Mouse (Mus musculus): ENCODE measurements around the gene Prpf40a. TPM values are rescaled to one million over a fixed set of nuclear protein-coding genes. Genes with fewer than 3 reads are reported as not detected.
A peak's percentile ranks its signal among the peaks of the same experiment; 100 is the strongest.

The Prpf40a gene
- polyA plus RNA-seq, 1 experiment from 2014 or later = 122 TPM

DNA sequence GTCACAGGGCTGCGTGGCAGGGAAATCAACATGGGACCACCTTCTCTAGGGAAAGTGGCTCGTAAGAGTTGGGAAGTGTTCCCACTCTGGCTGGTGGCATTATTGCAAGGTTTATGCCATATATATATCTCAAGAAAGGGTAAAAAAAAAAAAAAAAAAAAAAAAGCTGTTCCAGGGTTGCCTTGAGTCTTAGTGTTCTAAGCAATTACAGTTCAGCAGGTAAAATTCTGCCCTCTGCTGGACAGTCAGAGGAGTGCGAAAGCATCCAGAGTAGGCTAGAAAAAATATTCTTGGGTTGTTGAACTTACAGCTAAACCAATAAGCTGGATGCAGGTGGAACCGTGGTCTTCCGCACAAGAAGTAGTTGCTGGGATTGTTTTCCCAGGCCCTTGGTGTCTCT lies 69.3 kb downstream of the Prpf40a start:
- H3K4me3 ChIP-seq (replicated peaks; ENCODE audit: low read length) = no peak overlapping the region
- no peaks in the 10 kb centered on the region for H3K4me1 ChIP-seq (replicated peaks; ENCODE audit: control insufficient read depth, insufficient read depth, low read length)
- peaks cover 34% of the 10 kb centered on the region for H3K36me3 ChIP-seq (ENCODE audit: control insufficient read depth, insufficient read depth)
- H3K9ac ChIP-seq (replicated peaks; ENCODE audit: low read depth, low read length) = no peak overlapping the region
- WGBS = 74% methylated on average over 5 of the region's 5 CpGs
- no peak overlapping the region for H3K27ac ChIP-seq (ENCODE audit: low read length)
- H3K27me3 ChIP-seq (replicated peaks; ENCODE audit: control insufficient read depth, insufficient read depth, low read length) = no peaks in the 10 kb centered on the region
- H3K9me3 ChIP-seq (ENCODE audit: control insufficient read depth, low read length) = no peaks in the 10 kb centered on the region
- peak; percentile 49 for ATAC-seq
- no peak overlapping the region for H3K4me2 ChIP-seq (ENCODE audit: low read length)

DNA sequence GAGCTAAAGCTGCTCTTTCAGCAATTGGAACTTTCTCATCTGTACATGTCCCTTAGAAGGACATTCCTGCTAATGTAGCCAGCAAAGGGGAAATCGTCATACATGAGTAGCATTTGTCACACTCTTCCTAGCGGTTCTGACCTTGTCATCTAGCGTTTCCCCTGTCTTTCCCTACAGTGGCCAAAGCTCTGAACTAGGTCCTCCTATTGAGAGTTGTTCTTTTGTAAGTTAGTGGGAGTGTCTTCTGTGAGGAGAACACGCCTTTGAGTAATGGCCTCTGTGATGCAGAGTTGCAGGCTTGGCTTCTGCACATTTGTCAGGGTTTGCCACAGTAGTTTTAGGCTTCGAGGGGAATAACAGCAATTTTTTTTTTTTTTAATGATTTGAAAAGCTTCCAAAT lies 82.5 kb downstream of the Prpf40a start:
- Histone ChIP-seq H3K4me2 (ENCODE audit: low read length) (no peak overlapping the region), H3K4me3 (replicated peaks; ENCODE audit: low read length) (no peak overlapping the region), H3K27me3 (replicated peaks; ENCODE audit: control insufficient read depth, insufficient read depth, low read length) (no peaks in the 10 kb centered on the region), H3K36me3 (ENCODE audit: control insufficient read depth, insufficient read depth) (peaks cover 16% of the 10 kb centered on the region), H3K9ac (replicated peaks; ENCODE audit: low read depth, low read length) (no peak overlapping the region), H3K4me1 (replicated peaks; ENCODE audit: control insufficient read depth, insufficient read depth, low read length) (peaks cover 7% of the 10 kb centered on the region; the same call in 1 of the 2 replicates), H3K9me3 (ENCODE audit: control insufficient read depth, low read length) (no peaks in the 10 kb centered on the region), H3K27ac (ENCODE audit: low read length) (no peak overlapping the region)
- no peak for ATAC-seq
- WGBS = 81% methylated on average over 5 of the region's 5 CpGs

DNA sequence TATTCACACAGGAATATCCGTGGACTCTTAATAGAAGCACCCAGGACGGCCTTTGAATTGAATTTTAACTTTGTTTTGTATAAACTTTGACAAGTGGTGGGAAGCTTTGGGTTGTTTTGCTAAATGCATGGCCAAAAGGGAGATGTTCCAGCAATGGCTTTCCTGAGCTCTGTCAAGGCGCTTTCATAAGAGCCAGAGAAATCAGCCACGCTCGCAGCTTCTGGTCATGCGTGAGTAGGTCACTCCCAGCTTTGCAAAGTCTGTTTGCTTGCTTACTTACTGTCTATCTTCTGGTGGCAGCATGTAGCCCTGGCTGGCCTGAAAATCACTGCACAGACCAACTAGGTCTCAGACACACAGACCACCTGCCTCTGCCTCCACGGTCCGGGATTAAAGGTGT lies 84.6 kb downstream of the Prpf40a start:
- H3K9ac ChIP-seq (replicated peaks; ENCODE audit: low read depth, low read length) = no peak overlapping the region
- peak overlapping the region; percentile 20 for H3K27ac ChIP-seq (ENCODE audit: low read length)
- ATAC-seq = peak; percentile 34
- peaks cover 7% of the 10 kb centered on the region; the same call in 1 of the 2 replicates for H3K4me1 ChIP-seq (replicated peaks; ENCODE audit: control insufficient read depth, insufficient read depth, low read length)
- H3K4me2 ChIP-seq (ENCODE audit: low read length) = no peak overlapping the region
- 85% methylated on average over 8 of the region's 8 CpGs for WGBS
- no peak overlapping the region for H3K4me3 ChIP-seq (replicated peaks; ENCODE audit: low read length)
- no peaks in the 10 kb centered on the region for H3K9me3 ChIP-seq (ENCODE audit: control insufficient read depth, low read length)
- H3K36me3 ChIP-seq (ENCODE audit: control insufficient read depth, insufficient read depth) = peaks cover 19% of the 10 kb centered on the region
- no peaks in the 10 kb centered on the region for H3K27me3 ChIP-seq (replicated peaks; ENCODE audit: control insufficient read depth, insufficient read depth, low read length)

DNA sequence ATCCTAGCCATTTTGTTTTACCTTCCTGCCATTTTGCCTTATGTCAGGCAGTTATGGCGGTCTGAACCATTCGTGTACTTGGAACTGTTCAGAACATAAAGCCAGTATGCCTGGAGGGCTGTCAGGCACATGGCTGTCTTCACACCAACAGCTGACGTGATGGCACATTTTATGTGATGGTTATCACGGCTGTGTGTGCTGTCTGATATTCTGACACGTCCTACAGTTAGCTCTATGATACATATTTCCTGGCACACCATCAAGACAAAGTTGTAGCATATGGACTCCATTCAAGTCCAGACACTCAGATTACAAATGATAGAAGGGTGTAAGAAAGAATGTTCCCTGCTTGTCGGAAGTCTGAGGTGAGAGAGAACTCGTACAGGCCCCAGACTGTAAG lies 85.0 kb downstream of the Prpf40a start:
- ATAC-seq = peak; percentile 96
- no peak overlapping the region for H3K4me3 ChIP-seq (replicated peaks; ENCODE audit: low read length)
- no peaks in the 10 kb centered on the region for H3K9me3 ChIP-seq (ENCODE audit: control insufficient read depth, low read length)
- H3K4me1 ChIP-seq (replicated peaks; ENCODE audit: control insufficient read depth, insufficient read depth, low read length) = peaks cover 7% of the 10 kb centered on the region; the same call in 1 of the 2 replicates
- no peak overlapping the region for H3K4me2 ChIP-seq (ENCODE audit: low read length)
- no peak overlapping the region for H3K9ac ChIP-seq (replicated peaks; ENCODE audit: low read depth, low read length)
- H3K27ac ChIP-seq (ENCODE audit: low read length) = peak overlapping the region; percentile 63; the same call in 1 of the 2 replicates
- 63% methylated on average over 7 of the region's 7 CpGs for WGBS
- H3K27me3 ChIP-seq (replicated peaks; ENCODE audit: control insufficient read depth, insufficient read depth, low read length) = no peaks in the 10 kb centered on the region
- H3K36me3 ChIP-seq (ENCODE audit: control insufficient read depth, insufficient read depth) = peaks cover 19% of the 10 kb centered on the region

DNA sequence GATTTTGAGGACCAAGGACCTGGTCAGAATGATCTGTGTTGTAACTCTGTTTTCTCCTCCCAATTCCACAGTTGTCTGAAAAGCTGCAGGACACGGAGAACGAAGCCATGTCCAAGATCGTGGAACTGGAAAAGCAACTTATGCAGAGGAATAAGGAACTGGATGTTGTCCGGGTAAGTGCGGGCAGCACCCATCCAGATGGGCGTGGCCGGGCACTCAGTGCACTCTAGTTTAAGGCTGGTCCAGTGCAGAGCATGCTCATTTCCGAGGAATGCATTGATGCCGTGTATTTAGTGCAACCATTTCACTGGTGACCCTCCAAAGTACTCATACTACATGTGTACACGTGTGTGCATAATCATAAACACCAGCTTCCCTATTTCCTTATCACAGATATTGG lies 85.7 kb downstream of the Prpf40a start:
- H3K27ac ChIP-seq (ENCODE audit: low read length) = peak overlapping the region; percentile 63
- H3K9ac ChIP-seq (replicated peaks; ENCODE audit: low read depth, low read length) = no peak overlapping the region
- ATAC-seq = peak; percentile 13; the same call in 1 of the 2 replicates
- peaks cover 15% of the 10 kb centered on the region for H3K36me3 ChIP-seq (ENCODE audit: control insufficient read depth, insufficient read depth)
- H3K4me1 ChIP-seq (replicated peaks; ENCODE audit: control insufficient read depth, insufficient read depth, low read length) = peaks cover 7% of the 10 kb centered on the region; the same call in 1 of the 2 replicates
- no peaks in the 10 kb centered on the region for H3K9me3 ChIP-seq (ENCODE audit: control insufficient read depth, low read length)
- no peaks in the 10 kb centered on the region for H3K27me3 ChIP-seq (replicated peaks; ENCODE audit: control insufficient read depth, insufficient read depth, low read length)
- 95% methylated on average over 10 of the region's 10 CpGs for WGBS
- no peak overlapping the region for H3K4me2 ChIP-seq (ENCODE audit: low read length)
- no peak overlapping the region for H3K4me3 ChIP-seq (replicated peaks; ENCODE audit: low read length)

DNA sequence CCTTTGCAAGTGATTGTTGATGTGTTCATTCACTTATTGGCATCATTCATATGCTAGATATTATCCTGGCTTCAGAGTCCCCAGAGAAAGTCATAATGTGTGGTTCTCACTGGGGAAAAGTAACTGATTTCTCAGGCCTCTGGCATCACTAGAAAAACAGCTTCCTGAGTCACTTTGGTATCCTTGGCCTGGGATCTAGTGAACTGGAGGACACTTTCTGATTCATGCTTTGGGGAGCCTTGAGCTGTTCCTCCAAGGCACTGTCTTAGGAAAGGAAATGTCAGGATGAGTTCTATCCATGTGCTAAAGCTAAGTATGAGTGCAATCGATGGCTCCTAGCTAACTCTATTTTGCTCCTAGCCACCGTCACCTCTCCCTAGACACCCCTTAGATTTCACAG lies 88.2 kb downstream of the Prpf40a start:
- Histone ChIP-seq H3K9ac (replicated peaks; ENCODE audit: low read depth, low read length) (no peak overlapping the region), H3K9me3 (ENCODE audit: control insufficient read depth, low read length) (no peaks in the 10 kb centered on the region), H3K4me3 (replicated peaks; ENCODE audit: low read length) (no peak overlapping the region), H3K4me2 (ENCODE audit: low read length) (no peak overlapping the region), H3K27ac (ENCODE audit: low read length) (no peak overlapping the region), H3K36me3 (ENCODE audit: control insufficient read depth, insufficient read depth) (peaks cover 13% of the 10 kb centered on the region), H3K4me1 (replicated peaks; ENCODE audit: control insufficient read depth, insufficient read depth, low read length) (peaks cover 7% of the 10 kb centered on the region; the same call in 1 of the 2 replicates), H3K27me3 (replicated peaks; ENCODE audit: control insufficient read depth, insufficient read depth, low read length) (no peaks in the 10 kb centered on the region)
- 92% methylated on average over 2 of the region's 2 CpGs for WGBS
- ATAC-seq = no peak

DNA sequence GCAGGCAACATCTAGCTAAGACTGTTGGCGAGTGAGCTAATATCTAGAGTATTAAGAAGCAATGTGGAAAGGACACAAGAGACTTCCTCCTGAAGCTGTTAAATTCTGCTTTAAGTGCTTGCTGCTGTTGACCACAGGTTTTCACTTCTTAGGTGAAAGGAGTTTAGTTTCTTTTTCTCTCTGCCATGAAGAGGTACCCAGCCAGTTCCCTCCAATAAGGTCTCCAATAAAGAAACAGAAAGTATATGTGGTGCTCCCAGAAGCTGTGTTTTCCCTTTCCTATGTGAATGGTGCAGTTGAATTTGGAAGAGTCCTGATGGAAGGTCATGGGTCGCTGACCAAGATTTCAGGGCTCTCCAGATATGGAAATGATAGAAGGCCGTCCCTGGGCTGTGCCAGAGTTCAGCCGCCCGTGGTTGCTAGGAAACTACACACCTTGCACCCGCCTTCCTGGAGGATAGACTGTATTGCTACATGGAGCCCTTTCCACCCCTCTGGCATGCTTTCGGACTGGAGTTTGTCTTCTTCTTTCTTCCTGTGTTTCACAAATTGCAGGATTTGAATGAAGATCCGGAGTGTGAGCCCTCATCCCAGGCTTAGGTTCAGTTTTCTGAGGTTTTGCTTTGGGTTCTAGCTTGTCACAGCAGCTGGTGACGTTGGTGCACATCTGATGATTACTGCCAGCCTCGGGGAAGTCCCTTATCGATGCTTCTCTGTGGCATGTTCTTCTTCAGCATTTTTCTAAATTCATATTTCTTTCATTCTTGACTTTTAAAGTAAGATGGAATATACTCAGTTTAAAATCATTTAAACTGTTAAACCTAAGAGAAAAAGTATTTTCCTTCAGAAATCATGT lies 89.0 kb downstream of the Prpf40a start:
- H3K4me3 ChIP-seq (replicated peaks; ENCODE audit: low read length) = no peak overlapping the region
- no peak overlapping the region for H3K27ac ChIP-seq (ENCODE audit: low read length)
- peaks cover 7% of the 10 kb centered on the region for H3K36me3 ChIP-seq (ENCODE audit: control insufficient read depth, insufficient read depth)
- H3K27me3 ChIP-seq (replicated peaks; ENCODE audit: control insufficient read depth, insufficient read depth, low read length) = no peaks in the 10 kb centered on the region
- H3K4me2 ChIP-seq (ENCODE audit: low read length) = no peak overlapping the region
- no peaks in the 10 kb centered on the region for H3K9me3 ChIP-seq (ENCODE audit: control insufficient read depth, low read length)
- 90% methylated on average over 11 of the region's 11 CpGs for WGBS
- no peak for ATAC-seq
- peaks cover 4% of the 10 kb centered on the region; the same call in 1 of the 2 replicates for H3K4me1 ChIP-seq (replicated peaks; ENCODE audit: control insufficient read depth, insufficient read depth, low read length)
- no peak overlapping the region for H3K9ac ChIP-seq (replicated peaks; ENCODE audit: low read depth, low read length)

DNA sequence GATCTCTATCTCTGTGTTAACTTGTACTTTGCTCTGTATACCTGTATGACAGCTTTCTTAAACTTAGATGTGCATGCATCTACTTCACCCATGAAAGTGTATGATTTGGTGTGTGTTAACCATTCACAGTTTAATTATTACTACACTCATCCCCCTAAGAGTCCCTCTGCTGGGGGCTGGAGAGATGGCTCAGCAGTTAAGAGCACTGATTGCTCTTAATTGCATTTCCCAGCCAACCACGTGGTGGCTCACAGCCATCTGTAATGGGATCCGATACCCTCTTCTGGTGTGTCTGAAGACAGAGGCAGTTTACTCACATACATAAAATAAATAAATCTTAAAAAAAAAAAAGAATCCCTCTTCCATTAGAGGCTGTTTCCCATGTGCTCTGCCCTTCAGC lies 91.0 kb downstream of the Prpf40a start:
- Histone ChIP-seq H3K9me3 (ENCODE audit: control insufficient read depth, low read length) (no peaks in the 10 kb centered on the region), H3K4me1 (replicated peaks; ENCODE audit: control insufficient read depth, insufficient read depth, low read length) (no peaks in the 10 kb centered on the region), H3K4me2 (ENCODE audit: low read length) (no peak overlapping the region), H3K9ac (replicated peaks; ENCODE audit: low read depth, low read length) (no peak overlapping the region), H3K27me3 (replicated peaks; ENCODE audit: control insufficient read depth, insufficient read depth, low read length) (no peaks in the 10 kb centered on the region), H3K27ac (ENCODE audit: low read length) (no peak overlapping the region), H3K4me3 (replicated peaks; ENCODE audit: low read length) (no peak overlapping the region), H3K36me3 (ENCODE audit: control insufficient read depth, insufficient read depth) (peaks cover 3% of the 10 kb centered on the region)
- 19% methylated on average over 2 of the region's 2 CpGs for WGBS
- ATAC-seq = peak; percentile 70

DNA sequence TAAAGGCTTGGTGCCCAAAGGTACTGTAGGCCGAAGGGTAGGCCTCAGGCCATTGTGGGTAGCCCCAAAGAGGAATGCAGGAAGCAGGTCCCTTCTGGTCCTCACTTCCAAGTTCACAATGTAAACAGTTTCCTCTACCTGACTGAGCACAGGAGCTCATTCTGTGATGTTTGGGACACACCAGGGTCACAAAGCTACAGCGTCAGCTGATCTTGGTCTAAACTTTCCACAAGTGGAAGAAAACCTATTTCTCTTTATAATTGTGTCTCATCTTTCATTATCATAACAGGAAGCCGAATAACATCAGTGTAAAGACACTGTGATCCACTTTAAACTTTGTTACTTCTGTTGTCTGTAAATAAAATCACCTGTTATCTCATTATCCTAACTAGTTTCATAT lies 95.6 kb downstream of the Prpf40a start:
- no peak overlapping the region for H3K9ac ChIP-seq (replicated peaks; ENCODE audit: low read depth, low read length)
- 96% methylated on average over 3 of the region's 3 CpGs for WGBS
- H3K27ac ChIP-seq (ENCODE audit: low read length) = no peak overlapping the region
- no peak overlapping the region for H3K4me3 ChIP-seq (replicated peaks; ENCODE audit: low read length)
- no peaks in the 10 kb centered on the region for H3K9me3 ChIP-seq (ENCODE audit: control insufficient read depth, low read length)
- no peaks in the 10 kb centered on the region for H3K27me3 ChIP-seq (replicated peaks; ENCODE audit: control insufficient read depth, insufficient read depth, low read length)
- no peak overlapping the region for H3K4me2 ChIP-seq (ENCODE audit: low read length)
- no peaks in the 10 kb centered on the region for H3K4me1 ChIP-seq (replicated peaks; ENCODE audit: control insufficient read depth, insufficient read depth, low read length)
- ATAC-seq = no peak
- no peaks in the 10 kb centered on the region for H3K36me3 ChIP-seq (ENCODE audit: control insufficient read depth, insufficient read depth)

All from forebrain, embryonic 16.5 days (tissue).